Mouse (Mus musculus): ENCODE data around the gene Neil1.

Gene Neil1

DNA sequence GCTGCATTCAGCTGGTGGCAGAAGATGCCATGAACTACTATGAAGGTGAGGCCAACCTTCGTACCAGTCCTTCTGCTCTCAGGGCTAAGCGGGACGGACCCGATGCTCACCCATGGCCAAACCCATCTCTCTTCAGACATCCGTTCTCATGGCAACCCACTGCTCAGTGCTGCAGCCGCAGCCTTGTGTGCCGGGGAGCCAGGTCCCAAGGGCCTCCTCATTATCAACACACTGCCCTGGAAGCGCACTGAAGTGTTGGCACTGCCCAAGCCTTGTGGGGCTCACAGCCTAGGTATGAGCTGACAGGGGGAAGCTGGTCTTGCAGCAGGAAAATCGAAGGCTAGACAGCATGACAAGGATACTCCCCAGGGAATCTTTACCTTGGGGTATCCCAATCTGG lies 9.0 kb downstream of the Neil1 start:
- DNase-seq (ENCODE audit: low spot score in 2 of 2): no peak

DNA sequence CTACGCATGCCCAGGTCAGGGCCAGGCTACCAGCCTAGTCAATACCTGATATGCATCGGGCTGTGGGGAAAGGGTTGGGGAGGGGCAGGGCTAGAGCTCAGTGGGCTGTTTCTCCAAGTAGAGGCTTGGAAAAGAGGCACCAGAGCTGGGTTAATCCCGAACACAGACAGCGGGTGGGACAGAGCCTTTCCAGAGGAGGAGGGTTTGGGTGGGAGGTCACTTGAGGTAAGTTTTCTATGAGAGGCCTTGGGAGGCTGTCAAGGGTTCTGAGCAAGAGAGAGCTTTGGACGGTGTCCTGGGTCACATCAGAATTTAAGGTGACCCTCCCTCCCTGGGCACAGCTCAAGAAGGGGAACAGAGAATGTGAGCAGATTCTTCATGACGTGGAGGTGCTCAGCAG lies 9.6 kb downstream of the Neil1 start:
- no peak for DNase-seq (ENCODE audit: low spot score in 2 of 2)

DNA sequence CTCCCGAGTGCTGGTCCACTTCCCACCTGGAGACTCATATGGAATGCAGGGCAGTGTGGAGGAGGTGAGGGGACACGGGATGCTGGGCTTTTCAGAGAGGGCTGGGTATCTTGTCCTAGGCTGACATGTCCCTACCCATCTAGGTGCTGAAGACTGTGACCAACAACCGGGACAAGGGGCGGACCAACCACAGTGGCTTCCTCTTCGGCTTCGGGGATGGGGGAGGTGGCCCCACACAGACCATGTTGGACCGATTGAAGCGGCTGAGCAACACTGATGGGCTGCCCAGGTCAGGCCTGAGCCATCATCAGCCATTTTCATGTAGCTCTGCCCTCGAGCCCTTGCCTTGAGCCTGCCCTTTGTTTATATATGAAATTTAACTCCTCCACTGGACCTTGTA lies 10.3 kb downstream of the Neil1 start:
- DNase-seq (ENCODE audit: low spot score in 2 of 2): no peak

DNA sequence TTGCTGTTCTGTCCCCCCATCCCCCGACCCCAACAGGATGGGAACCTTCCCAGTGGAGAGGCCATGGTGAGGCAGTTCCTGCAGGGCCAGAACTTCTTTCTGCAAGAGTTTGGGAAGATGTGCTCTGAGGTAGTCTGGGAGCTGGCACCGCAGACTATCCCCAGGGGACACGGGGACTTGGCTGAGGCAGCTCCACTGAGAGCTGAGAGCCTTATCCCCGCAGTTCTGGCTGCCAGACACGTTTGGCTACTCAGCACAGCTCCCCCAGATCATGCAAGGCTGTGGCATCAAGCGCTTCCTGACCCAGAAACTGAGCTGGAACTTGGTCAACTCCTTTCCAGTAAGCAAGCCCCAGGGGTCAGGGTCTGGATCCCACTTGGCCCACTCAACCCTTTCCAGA lies 10.9 kb downstream of the Neil1 start:
- DNase-seq (ENCODE audit: low spot score in 2 of 2): no peak

DNA sequence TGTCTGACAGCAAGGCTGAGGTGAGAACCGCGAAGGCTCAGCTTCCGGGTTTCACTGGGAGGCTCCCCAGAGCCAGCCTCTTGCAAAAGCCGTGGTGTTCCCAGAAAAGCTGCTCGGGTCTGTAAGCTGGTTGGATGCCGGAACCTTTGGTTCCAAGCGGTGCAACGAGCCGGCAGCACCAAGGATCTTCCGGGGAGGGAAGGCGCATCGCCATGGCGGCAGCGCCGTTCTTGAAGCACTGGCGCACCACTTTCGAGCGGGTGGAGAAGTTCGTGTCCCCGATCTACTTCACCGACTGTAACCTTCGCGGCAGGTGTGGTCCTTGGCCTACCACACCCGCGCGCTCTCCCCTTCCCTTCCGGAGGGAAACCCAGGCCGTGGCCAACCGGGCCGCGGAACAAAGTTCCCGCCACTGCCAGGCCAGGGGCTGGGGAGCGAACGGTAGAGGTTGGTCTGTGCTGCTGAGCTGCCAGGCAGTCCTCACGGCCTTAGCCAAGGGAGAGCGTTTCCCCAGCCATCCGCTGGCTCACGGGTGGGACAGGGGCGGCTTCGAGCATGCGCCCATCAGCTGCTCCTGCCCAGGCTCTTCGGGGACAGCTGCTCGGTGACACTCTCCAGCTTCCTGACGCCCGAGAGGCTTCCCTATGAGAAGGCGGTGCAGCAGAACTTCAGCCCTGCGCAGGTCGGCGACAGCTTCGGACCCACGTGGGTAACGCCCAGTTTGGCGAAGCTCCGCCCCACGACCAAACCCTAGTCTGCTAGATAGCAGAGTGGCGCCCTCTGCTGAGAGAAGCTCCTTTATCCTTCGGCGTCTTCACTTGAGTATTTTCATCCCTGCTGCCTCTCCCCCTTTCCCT lies 17.3 kb downstream of the Neil1 start, which contains the start of gene Man2c1:
TSS of gene Man2c1 (plus strand) at position 114 of the 857 bp plus-strand sequence.
- peak; percentile 91 to 92 for DNase-seq (ENCODE audit: low spot score in 2 of 2)

DNA sequence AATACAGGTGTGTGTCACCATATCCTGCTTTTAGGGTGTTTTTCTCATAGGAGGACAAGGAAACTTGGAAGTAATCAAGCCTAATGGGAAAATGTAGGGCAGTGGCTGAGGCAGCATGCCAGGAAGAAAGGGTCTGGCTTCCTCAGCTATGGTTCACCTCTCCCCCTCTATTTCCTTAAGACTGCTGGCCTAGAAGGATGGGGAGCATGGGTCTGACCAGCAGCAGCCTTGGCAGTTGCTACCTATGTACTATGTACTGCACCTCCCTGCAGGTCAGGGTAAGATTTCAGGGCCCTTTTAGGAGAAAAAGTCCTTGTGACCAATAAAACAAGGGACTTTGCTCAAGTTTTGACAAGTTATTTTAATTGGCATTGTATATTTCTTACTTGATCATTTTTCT lies 18.5 kb downstream of the Neil1 start:
- no peak for DNase-seq (ENCODE audit: low spot score in 2 of 2)

DNA sequence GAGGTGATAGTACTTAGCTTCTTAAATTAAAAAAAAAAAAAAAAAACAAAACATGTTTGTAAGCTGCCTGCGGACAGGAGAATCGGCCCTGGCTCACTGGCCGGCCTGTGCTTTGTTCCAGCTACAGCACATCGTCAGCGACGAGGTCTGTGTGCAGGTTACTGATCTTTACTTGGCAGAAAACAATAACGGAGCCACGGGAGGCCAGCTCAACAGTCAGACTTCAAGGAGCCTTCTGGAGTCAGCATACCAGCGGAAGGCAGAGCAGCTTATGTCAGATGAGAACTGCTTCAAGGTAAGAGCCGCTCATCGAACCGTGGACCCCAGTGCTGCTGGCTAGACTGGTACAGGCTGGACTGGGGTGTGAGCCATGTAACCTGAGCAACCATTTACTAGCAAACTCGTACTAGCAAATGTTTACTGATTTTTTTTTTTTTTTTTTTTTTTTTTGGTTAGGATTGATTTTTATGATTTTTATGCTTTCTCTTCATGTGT lies 30.8 kb downstream of the Neil1 start:
- no peak for DNase-seq (ENCODE audit: low spot score in 2 of 2)

Data from frontal cortex, postnatal 14 days (tissue).